Mouse (Mus musculus): ENCODE results near the gene Rab20. TPM values are rescaled to one million over a fixed set of nuclear protein-coding genes. Genes with fewer than 3 reads are reported as not detected.
"Not testable (repeated sequence)": the region's sequence is repeated elsewhere in the genome, so short reads cannot be mapped to it uniquely, and the experiment has no call there.

The Rab20 gene
- total RNA-seq (2021) = under 1 TPM; 0.51 to 0.90 TPM
- long read RNA-seq, experiment 1 = 0 reads
- long read RNA-seq, experiment 2, partial matches to known transcripts = 0 of 3 reads
- long read RNA-seq, experiment 2, other reads (novel, unspliced or antisense) = 1 of 3 reads

DNA sequence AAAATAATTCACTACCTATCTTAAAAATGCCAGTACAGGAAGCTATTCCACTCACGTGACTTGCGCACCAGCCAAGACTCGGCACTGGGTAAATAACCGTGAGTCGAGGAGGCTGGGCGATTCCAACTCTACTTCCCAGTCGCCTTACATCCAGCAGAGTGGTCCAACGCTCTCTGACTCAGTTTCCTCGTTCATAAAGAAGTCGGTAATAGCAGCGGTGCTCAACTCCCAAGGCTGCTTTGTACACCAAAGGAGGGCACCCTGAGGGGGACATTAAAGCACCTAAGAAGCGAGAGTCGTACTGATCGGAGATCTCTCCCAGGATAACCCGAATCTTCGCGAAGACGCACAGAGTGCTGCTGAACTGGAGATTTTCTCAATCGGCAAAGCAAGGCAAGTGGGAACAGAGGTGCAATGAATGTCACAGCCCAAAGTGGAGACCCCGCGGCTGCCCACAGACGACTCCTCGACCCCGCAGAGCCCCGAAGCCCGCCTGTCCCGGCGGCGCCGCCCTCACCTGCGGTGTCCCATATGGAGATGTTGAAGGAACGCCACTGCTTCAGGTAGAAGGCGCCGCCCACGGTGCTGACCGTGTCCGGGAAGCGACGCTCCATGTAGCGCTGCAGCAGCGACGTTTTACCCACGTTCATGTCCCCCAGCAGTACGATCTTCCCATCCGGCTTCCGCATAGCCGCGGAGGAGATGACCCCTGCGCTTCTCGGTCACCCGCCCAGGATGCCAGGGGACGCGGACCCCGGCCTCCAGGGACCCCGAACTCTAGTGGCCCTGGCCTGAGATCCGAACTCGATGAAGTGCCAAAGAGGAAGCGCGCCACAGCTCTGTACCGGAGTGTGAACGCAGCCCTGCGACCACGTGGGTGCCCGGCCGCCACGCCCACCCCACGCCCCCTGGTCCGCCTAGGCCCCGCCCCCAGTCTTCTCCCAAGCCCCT lies at the start of gene Rab20:
Gene Rab20, minus strand, starts transcription at position 900 of the 951 bp plus-strand sequence.
- peak; percentile 46 for DNase-seq

DNA sequence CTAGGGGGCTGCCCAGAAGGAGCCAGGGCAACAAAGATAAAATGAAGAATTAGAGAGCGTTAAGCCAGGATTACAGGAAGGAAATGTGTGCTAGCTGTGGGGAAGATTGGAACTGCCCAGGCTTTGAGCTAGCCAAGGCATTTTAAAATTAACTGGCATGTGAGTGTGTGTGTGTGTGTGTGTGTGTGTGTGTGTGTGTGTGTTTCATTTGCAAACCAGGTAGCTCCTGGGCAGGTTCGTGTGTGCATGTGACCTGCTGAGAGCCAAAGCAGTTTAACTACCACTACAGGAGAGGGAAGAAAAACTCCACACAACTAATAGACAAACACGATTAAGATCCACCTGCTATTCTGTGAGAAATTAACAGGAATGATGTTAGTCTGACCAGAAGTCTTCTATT lies 44.8 kb upstream of the Rab20 start:
- DNase-seq = no peak

DNA sequence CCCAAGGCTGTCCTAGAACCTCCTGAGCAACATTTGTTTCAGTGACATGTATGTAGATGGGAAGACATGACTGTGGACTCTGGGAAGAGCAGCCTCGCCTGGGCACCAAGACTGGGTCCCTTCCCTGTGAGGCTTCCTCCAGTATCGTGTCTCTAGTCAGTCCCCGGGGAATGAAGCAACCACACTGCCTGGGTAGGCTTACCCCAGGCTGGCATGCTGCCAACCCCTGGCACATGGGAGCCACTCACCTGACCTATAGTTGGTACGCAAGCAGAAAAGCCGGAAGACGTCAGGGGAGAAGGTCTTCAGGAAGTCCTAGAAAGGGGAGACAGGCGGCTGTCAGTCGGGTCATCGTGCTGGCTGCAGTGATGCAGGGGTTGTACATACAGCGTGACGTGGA lies 40.2 kb upstream of the Rab20 start:
- DNase-seq = no peak

DNA sequence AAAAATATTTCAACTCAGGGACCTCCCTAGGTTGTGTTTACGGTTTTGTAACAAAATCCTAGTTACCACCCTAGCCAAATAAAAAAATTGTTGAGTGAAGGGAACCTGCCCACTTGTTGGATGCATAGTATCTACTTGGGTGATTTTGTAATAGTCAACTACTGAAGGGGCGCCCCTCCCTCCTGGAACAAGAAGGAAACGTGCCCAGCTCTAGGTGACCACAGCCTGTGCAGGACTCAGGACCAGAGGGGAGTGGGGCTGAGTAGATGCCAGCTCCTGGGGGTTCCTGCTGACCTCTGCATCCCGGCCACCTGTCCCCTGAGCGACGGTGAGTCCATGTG lies 39.5 kb upstream of the Rab20 start:
- DNase-seq = no peak

DNA sequence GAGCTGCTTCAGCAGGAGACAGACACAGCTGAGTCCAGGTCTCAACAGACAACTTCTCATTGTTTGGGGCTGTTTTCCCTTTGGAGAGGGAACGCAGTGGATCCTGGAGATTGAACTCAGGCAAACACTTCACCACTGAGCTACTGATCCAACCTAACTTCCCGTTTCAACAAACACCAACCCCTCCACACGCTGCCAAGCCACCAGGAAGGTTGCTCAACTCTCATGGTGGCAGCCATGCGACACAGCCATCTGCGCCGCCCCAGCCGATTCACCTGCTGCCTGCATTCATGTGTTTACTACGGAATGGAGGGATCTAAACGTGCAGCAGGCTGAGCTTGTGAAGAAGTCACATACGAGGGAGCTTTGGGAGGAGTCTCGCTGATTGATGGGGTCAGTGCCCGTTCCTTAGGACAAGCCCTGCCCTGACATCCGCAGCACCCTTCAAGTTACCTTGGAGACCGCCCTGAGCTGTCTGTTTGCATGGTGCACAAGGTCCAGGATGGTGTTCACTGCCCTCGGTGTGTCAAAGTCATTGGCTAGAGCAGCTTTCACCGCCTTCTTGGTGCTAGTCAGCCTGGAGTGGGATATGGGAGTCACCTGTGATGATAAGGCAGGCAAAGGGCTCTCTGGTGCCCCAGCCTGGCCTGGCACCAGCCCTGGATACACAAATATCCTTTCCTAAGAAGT lies 39.0 kb upstream of the Rab20 start:
- no peak for DNase-seq

DNA sequence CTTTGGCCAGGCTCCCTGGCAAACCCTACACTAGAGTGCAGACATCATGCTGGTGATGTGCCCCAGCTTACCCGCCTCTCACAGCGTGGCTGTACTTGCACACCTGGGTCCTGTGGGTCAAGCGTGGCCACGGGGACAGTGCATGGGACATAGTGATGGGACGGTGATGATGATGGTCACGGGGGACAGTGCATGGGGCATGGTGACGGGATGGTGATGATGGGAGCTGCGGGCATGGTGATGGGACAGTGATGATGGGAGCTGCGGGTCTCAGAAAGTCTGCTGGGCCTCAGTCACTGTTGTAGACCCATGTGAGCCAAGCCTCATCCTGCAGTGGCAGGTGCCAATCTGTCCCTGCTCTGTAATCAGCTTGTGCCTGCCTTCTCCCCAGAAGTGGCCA lies 37.8 kb upstream of the Rab20 start:
- DNase-seq = no peak

DNA sequence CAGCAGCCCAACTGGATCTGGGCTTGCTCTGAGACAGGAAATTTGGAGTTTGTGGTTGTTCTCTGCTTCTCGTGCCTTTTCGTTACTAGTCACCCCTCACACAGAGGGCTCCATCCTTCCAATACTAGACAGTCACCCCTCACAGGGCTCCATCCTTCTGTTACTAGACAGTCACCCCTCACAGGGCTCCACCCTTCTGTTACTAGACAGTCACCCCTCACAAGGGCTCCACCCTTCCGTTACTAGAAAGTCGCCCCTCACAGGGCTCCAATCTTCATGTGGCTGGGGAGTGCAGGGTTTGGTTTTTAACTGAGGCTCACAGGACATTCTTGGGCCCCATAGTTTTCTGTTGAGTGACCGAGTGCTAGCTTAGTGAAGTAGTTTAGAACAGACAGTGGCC lies 34.7 kb upstream of the Rab20 start:
- no peak for DNase-seq

DNA sequence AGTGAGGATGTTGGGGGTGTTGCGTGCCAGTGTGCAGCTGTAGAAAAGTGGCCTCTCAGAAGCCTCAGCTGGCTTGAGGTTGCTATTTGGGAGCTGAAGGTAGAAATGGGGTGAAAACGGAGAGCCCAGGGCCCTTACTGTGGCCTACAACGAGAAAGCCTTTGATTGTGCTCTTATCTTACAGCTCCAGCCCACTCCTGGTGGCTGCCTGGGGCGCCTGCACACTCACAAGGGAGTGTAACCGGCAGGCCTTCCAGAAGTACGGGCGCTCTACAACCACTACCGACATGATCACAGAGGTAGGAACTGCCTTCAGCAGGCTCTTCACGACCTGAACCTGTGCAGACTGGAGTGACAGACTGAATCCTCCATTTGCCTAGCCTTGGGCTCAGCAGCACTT lies 34.2 kb upstream of the Rab20 start:
- DNase-seq = no peak

DNA sequence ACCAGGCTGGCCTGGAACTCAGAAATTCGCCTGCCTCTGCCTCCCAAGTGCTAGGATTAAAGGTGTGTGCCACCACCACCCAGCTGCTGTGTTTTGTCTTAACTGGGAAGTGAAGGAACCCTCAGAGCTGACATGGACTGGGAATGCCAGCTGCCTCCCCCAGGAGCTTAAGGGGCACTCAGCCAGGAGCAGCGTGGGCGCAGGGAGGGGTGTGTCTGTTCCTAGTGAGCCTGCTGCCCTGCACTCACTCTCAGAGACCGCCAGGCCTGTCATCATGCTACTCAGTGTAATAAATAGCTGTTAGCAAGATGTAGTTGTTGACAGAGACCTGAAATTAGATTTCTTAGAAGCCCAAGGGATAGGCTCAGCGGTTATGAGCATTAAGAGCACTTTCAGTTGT lies 32.5 kb upstream of the Rab20 start:
- DNase-seq = no peak

DNA sequence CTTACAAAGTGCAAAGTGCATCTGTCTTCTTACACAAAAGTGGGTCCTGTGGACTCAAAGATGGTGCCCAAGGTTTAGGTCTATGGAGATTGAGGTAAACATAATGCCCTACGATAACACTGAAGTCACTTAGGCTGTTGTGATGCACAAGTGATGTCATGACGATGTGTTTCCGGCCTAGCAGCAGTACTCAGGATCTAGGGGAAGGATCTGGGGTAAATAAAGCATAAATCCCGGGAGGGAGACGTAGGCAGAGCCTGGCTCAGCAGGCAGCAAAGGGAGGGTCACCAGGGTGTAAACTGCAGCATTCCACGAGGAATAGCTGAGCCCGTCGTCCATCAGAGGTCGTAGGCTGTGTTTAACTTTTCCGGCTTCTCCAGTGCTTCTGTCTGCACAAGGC lies 30.4 kb upstream of the Rab20 start:
- no peak for DNase-seq

DNA sequence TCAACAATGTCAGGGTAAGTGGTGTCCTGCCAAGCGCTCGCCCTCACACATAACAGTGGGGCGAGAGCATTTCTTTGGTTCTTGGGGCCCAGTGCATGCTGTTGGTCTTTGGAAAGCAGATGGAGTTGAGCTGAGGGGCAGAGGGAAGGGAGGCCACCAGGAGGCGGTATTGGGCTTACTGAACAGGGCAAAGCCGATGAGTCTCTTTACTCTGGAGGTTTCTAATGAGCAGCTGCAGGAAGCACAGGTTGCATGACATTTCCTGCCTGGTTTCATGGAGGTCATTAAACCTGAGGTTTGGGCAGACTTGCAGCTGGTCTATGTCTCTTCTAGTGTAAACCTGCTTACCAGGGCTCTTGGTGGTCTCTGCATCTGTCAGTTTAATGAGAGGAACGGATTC lies 28.3 kb upstream of the Rab20 start:
- DNase-seq = no peak

DNA sequence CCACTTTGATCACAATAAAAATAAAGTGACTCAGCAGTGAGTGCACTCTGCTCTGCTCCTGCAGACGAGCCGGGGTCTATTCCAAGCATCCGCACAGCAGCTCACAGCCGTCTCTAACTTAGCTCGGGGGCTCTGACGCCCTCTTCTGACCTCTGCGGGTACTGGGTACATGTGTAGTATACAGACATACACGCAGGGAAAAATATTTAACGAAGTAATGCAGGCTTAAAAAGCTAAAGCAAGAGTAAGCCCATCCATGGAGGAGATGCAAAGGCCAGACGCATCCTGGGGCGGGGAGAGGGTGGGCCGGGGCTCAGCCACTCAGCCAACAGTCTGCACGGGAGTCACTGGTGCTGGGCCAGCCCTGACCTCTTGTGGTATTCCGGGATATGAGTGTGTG lies 27.6 kb upstream of the Rab20 start:
- no peak for DNase-seq

DNA sequence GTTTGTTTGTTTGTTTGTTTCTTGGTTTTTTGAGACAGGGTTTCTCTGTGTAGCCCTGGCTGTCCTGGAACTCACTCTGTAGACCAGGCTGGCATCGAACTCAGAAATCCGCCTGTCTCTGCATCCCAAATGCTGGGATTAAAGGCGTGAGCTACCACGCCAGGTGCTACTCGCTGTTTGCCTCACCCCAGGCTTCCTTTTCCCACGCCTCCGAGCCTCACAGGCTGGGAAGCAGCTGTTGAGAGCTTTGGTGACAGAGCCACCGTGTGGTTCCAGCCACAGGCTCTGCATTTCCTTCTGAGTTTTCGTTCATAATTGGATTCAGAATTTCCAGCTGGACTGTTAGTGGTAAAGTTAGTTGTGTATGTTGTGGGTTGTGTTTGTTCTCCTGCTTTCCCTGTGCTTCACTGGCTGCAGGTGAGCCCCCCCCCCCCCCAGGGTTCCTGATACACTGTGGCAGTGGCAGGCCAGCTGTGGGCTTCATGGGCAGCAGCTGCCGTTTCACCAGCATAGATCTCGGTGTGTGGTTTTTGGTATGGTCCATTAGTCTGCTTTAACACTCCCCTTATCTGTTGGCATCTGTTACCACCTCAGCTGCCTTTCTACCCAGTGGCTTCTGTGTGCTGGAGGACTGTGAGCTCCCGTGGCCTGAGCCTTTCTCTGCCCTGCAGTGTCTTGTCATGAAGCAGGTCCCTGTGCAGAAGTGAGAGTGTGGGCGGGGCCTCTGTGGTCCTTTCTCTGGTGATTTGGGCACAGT lies 25.1 kb upstream of the Rab20 start:
- no peak for DNase-seq

DNA sequence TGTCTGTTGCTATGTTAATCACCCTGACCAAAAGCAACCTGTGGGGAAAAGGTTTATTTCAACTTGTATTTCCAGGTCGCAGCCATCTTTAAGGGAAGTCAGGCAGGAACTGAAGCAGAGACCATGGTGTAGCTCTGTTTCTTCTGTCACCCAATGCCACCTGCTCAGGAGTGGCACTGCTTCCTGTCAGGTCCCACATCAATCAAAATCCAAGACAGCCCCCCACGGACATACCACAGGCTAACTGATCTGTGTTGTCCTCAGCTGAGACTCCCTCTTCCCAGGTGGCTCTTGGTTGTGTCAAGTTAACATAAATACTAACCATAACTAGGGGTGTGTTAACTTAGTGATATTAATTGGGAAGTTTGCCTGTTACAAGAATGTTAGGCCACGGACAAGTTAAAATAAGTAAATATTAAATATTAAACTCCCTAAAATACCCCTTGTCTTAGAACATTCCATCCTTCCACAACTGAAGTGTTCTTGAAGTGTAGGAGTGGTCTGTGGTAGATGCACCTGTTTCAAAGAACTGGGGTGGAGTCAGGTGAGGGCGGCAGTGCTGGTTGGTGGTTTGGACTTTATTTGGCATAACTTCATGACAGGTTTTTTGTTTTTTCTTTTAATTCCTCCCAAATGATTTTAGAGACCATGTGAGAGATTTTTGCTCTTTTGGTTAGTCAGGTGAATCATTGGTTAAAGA lies 20.4 kb upstream of the Rab20 start:
- no peak for DNase-seq

DNA sequence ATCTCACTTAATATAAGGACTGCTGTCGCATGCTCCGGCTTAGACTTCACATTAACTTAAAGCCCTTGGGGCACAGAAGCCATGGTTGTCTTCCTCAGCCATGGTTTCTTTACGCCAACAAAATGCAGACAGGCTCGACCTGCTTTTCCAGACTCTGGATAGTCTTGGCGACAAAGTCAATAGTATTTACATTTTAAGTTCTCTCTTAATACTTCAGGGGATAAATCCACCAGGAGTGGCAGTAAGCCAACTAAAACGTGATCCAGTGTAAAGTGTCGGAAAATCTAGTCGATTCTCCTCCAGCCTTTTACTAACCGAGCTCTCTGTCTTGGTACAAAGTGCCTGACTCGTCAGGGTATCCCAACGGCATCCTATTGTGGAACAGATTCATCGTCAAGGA lies 19.8 kb upstream of the Rab20 start:
- no peak for DNase-seq

DNA sequence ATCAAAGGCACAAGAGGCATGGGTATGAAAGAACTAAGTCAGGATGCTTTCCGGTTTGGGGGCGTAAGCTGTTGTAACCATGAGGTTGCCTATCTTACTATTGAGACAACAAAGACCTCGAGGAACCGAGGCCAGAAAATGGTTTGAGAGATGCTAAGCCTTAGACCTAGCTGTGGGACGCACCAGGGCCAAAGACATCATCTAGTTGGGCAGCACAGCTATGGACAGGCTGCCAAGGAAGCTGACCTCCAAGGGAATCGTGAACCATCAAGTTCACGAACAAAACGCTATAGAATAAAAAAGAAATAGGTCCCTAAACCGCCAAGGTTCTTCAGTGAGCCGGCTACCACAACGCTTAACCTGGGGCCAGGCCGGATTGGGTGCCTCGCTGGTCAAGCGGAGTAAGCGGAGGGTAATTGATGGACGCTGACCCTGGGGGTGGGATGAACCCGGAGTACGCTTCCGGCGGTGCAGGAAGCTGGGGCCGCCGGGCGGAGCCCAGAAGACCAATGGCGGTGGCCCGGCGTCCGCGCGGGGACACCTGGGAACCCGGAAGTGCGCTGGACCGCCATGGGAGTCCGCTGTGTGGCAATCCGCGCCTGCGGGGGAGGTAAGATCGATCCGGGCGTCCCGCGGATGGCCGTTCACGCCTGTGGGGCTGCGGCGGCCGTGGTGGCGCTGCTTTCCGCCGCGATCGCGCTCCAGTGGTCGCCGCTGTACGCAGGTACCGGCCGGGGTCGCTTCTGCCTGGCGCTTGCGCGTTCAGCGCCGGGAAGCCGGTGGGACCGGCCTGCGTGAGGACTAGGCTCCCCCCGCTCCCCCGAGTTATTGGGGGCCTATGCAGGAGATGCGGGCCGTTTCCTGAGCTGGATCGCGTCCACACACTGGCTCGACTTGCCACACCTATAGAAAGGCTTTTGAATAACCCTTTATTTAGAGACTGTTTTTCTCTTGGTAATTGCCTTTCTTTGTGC lies 18.8 kb upstream of the Rab20 start, which contains the start of gene Naxd:
Gene Naxd, plus strand, starts transcription at position 490 of the 974 bp plus-strand sequence.
- DNase-seq = peak; percentile 91

DNA sequence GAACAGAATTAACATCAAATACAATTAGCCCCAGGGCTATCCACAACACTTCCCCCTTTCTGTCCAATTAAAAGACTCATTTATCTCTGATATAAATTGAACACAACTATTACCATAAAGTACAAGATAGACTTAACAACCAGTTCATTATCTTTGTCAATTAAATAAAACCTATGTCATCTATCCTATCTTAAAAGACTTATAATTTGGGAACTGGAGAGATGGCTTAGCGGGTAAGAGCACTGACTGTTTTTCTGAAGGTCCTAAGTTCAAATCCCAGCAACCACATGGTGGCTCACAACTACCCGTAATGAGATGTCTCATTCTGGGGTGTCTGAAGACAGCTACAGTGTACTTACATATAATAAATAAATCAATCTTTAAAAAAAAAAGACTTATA lies 13.8 kb upstream of the Rab20 start:
- DNase-seq = not testable (repeated sequence)

DNA sequence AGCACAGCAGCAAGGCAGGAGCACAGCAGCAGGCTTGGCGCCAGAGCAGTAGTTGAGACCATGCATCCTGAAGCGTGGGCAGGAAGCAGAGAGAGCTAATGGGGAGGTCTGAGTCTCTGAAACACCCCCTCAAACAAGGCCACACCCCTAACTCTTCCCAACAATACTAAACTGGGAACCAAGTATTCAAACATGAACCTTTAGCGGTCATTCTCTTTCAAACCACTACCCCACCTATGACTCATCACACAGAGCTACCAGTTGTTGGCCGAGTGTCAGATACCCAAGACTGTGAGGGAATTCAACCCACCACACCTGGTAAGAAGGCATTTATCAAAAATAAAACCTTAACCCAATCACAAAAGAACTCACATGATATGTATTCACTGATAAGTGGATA lies 8.7 kb upstream of the Rab20 start:
- no peak for DNase-seq

DNA sequence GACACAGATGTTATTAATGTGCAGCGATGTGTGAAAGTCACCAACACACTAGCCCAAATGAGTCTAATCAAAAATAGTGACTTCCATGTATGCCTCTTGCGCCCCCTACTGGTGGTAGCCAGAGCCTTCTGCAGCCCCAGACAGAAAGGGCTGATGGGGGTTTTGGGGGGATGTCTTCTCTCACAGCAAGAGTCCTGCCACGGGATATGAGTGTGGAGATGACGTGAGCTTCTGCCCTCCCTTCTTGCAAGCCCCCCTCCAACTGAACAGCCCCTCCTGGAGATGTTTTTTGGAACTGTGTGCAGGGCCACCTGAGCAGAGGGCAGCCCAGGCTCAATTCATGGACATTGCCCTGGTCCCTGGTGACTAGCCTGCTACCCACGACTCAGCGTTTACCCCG lies 7.6 kb upstream of the Rab20 start:
- DNase-seq = no peak

DNA sequence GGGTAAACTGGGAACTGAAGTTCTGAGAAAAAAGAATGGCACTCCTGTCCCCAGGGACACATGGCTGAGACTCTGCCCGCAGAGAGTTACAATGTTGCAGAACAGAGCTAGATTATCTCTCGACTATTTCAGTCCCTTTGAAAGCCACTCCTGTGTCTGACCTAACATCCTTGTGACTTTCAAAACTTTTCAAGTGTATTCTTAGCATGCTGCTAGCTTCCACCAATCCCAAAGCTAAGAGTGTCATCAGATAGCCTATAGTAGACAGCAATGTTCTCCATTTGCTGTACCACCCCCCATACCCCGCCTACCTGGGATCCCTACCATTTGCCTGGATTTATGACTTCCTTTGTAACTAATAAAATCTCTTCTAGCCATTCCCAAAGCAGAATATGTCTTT lies 4.0 kb upstream of the Rab20 start:
- no peak for DNase-seq

DNA sequence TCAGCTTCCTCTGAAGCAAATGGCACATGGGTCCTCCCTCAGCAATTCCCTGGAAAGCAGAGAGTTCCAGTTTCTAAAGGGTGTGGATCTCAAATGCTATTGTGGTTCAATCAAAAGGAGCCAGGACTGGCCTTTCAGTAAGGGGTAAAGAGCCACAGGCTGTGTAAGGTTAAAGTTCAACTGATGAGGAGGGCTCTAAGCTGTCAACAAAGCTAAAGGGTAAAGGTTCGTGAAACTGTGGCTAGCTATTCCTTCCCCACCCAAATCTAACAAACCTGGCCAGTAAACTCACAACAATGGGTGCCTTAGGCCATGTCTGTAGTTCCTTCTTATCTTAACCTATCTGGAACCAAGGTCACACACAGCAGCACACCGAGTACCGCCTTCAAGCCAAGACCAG lies 3.4 kb upstream of the Rab20 start:
- no peak for DNase-seq
